Mouse (Mus musculus): ENCODE data around the gene Pkig. TPM values are rescaled to one million over a fixed set of nuclear protein-coding genes. Genes with fewer than 3 reads are reported as not detected.
"Not testable (repeated sequence)": the region's sequence is repeated elsewhere in the genome, so short reads cannot be mapped to it uniquely, and the experiment has no call there.

Pkig gene
- 10 to 100 TPM; 75.4 to 87.8 TPM for total RNA-seq (2021)
- long read RNA-seq, transcript Pkig-201 (4 exons, 1,036 nt), result major isoform, 186 of 267 reads
- long read RNA-seq, transcript Pkig-209 (3 exons, 983 nt), result minor isoform, 11 of 267 reads
- long read RNA-seq, transcript Pkig-204 (4 exons, 762 nt), result minor isoform, 17 of 267 reads
- long read RNA-seq, transcript Pkig-202 (5 exons, 640 nt), result minor isoform, 6 of 267 reads
- long read RNA-seq, partial matches to known transcripts, result 37 of 267 reads
- long read RNA-seq, other reads (novel, unspliced or antisense), result 7 of 267 reads

GRCm38 (mm10) chr2:163657975-163658886 lies at the start of gene Pkig:
TSS of gene Pkig (plus strand) at chr2:163658386.
- peak; percentile 83 to 89 for DNase-seq (ENCODE audit: low spot score in 2 of 2)

DNA sequence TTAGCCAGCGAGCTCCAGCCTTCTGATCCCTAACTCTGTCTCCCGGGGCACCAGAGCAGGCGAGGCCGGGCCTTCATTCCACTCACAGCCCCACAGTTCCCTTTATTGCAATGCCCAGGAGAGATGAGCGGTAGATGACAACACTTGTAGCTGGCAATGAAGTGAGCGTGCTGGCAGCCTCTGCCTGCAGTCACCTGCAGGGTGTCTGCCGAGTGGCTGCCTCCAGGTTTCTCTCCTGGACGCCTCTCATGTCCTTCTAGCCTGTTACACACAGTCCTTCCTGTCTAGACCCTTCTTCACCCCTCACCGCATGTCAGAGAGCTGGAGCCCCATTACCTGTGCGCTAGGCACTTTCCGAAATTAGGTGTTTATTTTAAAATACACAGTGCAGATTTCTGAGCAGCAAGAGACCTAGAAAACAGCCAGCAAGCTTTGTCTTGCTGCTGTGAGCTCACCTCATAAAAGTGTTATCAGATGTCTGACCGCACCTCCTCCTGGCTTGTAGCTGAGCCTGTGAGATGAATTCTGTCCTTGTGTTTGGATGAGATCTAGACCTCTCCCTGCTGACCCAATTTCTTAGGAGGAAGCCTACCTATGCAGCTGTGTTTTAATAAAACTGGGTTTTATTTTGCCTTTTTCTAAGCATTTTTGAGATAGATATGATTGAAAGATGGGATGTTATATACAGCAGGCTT lies 48.8 kb upstream of the Pkig start:
- DNase-seq (ENCODE audit: low spot score in 2 of 2), result no peak

GRCm38 (mm10) chr2:163611176-163611575 lies 47.0 kb upstream of the Pkig start:
- DNase-seq (ENCODE audit: low spot score in 2 of 2), result no peak

DNA sequence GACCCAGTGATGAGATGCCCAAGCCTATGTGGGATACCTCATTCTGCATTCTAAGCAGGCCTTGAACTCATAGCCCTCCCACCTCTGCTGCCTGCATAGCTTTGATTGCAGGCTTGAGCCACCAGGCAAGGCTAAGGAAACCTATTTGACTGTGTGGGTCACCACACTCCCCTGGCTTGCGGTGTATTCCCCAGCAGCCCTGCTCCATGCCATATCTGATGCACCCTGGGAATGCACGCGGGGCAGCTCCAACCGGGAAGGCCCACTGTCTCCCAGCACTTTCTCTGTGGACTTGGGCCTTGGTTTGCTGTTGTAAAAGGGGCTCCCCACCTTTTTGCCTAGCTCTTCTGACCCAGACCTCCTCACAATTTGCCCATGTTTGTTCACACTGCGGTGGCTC lies 45.0 kb upstream of the Pkig start:
- DNase-seq (ENCODE audit: low spot score in 2 of 2), result no peak

DNA sequence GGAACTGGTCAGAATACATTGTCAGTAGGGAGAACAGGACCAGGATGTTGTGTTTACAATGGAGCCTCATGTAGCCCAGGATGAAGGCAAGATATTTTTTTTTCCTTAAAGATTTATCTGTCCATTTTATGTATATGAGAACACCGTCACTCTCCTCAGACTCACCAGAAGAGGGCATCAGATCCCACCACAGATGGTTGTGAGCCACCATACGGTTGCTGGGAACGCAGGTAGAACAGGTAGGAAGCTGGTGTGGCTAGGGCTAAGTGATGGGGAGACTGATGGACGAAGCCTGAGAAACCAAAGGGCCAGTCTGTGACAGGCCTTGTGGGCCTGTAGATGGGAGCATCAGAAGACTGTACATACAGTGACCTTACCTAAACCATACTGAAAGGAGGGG lies 44.2 kb upstream of the Pkig start:
- no peak for DNase-seq (ENCODE audit: low spot score in 2 of 2)

DNA sequence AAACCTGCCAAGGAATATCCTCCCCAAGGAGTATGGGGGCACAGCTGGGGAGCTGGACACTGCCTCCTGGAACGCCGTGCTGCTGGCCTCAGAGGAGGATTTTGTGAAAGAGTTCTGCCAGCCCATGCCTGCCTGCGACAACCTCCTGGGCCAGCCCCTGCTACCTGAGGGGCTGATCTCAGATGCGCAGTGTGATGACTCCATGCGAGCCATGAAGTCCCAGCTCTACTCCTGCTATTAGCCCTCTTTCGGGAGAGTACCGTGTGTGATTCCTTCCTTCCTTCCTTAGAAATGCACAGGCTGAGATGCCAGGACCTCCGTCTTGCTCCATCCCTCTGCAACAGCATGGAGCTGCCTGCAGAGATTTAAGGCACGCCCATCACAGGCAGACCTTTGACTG lies 42.8 kb upstream of the Pkig start:
- no peak for DNase-seq (ENCODE audit: low spot score in 2 of 2)

DNA sequence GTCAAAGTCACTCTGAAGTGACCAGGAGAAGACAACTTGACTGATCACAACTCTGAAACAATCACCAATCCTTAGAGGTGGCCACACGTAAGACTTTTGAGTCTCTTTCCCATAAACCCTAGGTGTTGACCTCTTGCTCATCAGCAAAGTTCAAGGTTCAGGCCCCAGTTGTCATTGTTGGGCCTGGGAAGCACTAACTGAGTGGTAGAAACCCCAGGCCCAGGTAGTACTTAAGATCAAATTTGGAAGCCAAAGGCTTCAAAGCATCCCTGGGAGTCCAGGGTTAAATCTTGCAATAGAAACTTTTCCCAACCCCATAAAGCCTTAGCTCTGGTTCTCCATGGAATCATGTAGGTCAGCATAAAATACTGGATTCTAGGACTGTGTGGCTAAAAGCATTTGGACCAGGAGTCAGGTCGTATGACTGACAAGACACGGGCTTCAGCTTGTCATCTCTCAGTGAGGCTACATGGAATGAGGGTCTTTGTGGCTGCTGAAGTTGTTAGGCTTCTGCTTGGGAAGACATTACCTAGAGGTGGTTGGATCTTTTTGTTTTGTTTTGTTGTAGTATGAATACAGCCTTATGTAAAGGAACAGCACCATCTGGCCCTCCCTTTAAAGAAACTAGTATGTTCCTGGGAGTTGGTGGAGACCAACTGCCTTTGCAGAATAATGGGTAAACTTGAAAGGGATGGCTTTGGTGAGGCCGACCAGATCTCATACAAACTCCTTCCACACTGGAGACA lies 42.1 kb upstream of the Pkig start:
- DNase-seq (ENCODE audit: low spot score in 2 of 2), result no peak

DNA sequence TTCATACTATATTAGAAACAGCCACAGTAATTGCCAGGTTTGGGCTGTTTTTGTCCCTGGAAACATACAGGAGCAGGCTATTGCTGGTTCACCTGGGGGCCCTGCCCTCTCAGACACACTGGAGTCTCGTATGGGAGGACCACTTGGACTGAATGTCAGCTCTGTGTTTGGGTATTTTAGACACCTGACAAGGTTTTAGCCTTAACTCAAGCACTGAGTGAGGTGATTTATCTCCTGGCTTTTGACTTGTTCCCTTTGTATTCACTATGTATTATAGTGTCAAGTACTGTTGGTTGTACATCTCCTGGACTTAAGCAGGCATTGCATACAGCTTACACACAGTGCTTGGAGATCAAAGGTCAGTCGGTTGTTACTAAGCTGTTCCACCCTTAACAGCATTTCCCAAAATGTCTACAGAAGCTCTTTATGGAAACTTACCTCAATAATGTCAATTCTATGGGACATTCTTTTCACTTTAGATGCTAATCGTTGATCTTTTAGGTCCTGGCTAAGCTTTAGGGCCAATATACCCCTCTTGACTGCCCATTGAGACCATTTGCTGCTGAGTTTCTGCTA lies 41.4 kb upstream of the Pkig start:
- no peak for DNase-seq (ENCODE audit: low spot score in 2 of 2)

GRCm38 (mm10) chr2:163617232-163617863 lies 40.8 kb upstream of the Pkig start:
- no peak for DNase-seq (ENCODE audit: low spot score in 2 of 2)

- DNase-seq (ENCODE audit: low spot score in 2 of 2), result no peak
Observed at GRCm38 (mm10) chr2:163617874-163618273, 40.3 kb upstream of the Pkig start.

- DNase-seq (ENCODE audit: low spot score in 2 of 2), result no peak
Observed at GRCm38 (mm10) chr2:163620451-163620850, 37.7 kb upstream of the Pkig start.

- not testable (repeated sequence) for DNase-seq (ENCODE audit: low spot score in 2 of 2)
Observed at GRCm38 (mm10) chr2:163621401-163621800, 36.8 kb upstream of the Pkig start.

GRCm38 (mm10) chr2:163631223-163631622 lies 27.0 kb upstream of the Pkig start:
- no peak for DNase-seq (ENCODE audit: low spot score in 2 of 2)

DNA sequence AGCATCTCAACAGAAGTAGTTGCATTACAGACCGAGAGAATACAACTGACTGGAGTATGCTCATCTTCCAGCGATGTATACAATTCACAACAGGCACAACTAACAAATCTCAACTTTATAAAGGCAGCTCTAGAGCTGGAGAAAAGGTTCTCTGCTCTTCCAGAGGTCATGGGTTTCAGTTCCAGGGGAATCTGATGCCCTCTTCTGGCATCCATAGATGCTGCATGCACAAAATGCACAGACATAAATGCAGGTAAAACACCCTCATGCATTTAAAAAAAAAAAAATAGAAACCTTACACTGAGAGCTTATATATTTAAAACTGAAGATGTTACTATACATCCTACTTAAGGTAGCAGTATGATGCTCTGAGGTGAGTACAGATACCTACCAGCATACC lies 26.5 kb upstream of the Pkig start:
- no peak for DNase-seq (ENCODE audit: low spot score in 2 of 2)

DNA sequence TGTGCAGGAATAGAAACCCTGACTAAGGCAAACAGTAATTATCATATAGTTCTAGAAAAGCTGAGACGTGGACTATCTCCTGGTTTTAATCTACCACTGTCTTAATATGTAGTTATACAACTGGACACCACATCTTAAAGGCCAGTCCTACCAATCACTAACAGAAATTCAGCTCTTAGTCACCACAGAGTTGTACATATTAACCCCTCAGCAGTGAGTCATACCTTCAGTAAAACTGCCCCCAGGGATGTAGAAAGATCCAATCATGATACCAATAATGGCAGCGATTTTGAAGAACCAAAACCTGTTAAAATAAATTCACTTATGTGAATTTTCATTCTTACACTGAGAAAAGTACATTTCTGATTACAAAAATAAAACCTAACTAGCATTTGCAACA lies 24.0 kb upstream of the Pkig start:
- DNase-seq (ENCODE audit: low spot score in 2 of 2), result no peak

GRCm38 (mm10) chr2:163636057-163636456 lies 22.1 kb upstream of the Pkig start:
- DNase-seq (ENCODE audit: low spot score in 2 of 2), result no peak

- no peak for DNase-seq (ENCODE audit: low spot score in 2 of 2)
Observed at GRCm38 (mm10) chr2:163637655-163638266, 20.4 kb upstream of the Pkig start.

DNA sequence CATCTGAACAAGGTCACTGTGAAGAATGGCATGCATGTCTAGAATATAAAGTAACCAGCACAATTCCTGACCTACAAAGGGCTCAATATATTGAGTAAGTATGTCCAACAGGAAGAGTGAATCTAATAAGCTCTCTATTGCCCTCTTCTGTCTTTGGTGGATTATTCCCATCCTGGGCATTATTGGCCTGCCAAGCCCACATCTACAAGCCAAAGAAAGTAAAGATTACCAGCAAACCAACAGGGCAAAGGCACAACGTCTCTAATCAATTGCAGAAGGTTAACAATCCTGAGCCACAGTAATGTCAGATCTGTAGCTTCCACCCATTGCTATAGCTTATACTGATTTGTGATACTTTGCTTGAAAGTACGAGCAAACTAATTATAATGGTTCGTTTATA lies 17.7 kb upstream of the Pkig start:
- DNase-seq (ENCODE audit: low spot score in 2 of 2), result no peak

DNA sequence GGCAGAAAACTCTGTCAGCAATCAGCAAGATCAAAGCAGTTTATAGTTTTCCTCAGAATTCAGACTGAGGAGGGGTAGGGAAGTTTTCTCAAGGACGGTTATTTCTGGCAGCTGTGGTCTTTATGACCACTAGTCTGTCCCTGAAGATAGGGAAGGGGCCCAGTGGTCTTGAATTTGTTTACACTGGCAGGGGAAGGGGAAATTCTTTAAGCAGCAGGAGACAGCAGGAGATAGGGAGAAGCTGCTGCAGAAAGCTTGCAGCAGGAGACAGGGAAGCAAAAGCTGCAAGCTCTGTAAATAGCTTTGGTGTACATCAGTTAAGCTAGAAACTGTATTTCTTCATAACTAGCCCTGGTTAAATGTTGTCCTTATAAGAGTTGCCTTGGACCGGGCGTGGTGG lies 16.5 kb upstream of the Pkig start:
- DNase-seq (ENCODE audit: low spot score in 2 of 2), result no peak
